Mouse (Mus musculus) CH12.LX (cell line): ENCODE results near the gene Pkdrej.
"Not testable (repeated sequence)": the region's sequence is repeated elsewhere in the genome, so short reads cannot be mapped to it uniquely, and the experiment has no call there.

Source experiments
- CTCF ChIP-seq, 2 experiments: IDR thresholded peaks in 1 of 2; conservative IDR thresholded peaks in 1 of 2; 2 replicates each; pipeline ENCODE4 v1.5.1; 2011 to 2012; ENCODE audit warnings: low read depth in 2 of 2, low read length in 2 of 2, improper control_type of control experiment in 1 of 2, inconsistent platforms in 1 of 2, mild to moderate bottlenecking in 1 of 2, moderate library complexity in 1 of 2
- E2F4 ChIP-seq: IDR thresholded peaks from 2 replicates; pipeline ENCODE4 v1.6.1; 2011; ENCODE audit warnings: low read depth, low read length, improper control_type of control experiment; ENCODE audit not compliant: insufficient replicate concordance
- EP300 ChIP-seq: IDR thresholded peaks from 2 replicates; pipeline ENCODE4 v1.6.1; 2011; ENCODE audit warnings: low read length, improper control_type of control experiment
- ETS1 ChIP-seq: conservative IDR thresholded peaks from 2 replicates; pipeline ENCODE4 v1.6.1; 2012; ENCODE audit warnings: low read depth, mild to moderate bottlenecking, inconsistent platforms, low read length, improper control_type of control experiment, moderate library complexity
- GABPA ChIP-seq: IDR thresholded peaks from 2 replicates; pipeline ENCODE4 v1.6.1; 2012; ENCODE audit warnings: low read depth, low read length, improper control_type of control experiment, inconsistent platforms; ENCODE audit not compliant: insufficient replicate concordance
- HCFC1 ChIP-seq: IDR thresholded peaks from 2 replicates; pipeline ENCODE4 v1.6.1; 2012; ENCODE audit warnings: low read depth, mild to moderate bottlenecking, inconsistent platforms, low read length, improper control_type of control experiment
- MAFK ChIP-seq: IDR thresholded peaks from 2 replicates; pipeline ENCODE4 v1.6.1; 2011; ENCODE audit warnings: low read length, improper control_type of control experiment; ENCODE audit not compliant: insufficient replicate concordance
- MAX ChIP-seq: IDR thresholded peaks from 2 replicates; pipeline ENCODE4 v1.6.1; 2011; ENCODE audit warnings: low read length, improper control_type of control experiment
- MYC ChIP-seq: IDR thresholded peaks from 2 replicates; pipeline ENCODE4 v1.6.1; 2011; ENCODE audit warnings: low read depth, mild to moderate bottlenecking, improper control_type of control experiment, low read length
- NRF1 ChIP-seq: IDR thresholded peaks from 2 replicates; pipeline ENCODE4 v1.6.1; 2014; ENCODE audit warnings: low read depth, mild to moderate bottlenecking, inconsistent platforms, low read length, improper control_type of control experiment, moderate library complexity
- POLR2A ChIP-seq: IDR thresholded peaks from 2 replicates; pipeline ENCODE4 v1.6.1; 2011; ENCODE audit warnings: low read depth, mild to moderate bottlenecking, improper control_type of control experiment, low read length
- TCF12 ChIP-seq: IDR thresholded peaks from 2 replicates; pipeline ENCODE4 v1.6.1; 2014; ENCODE audit warnings: low read depth, mild to moderate bottlenecking, inconsistent platforms, low read length, improper control_type of control experiment
- UBTF ChIP-seq: IDR thresholded peaks from 2 replicates; pipeline ENCODE4 v1.6.1; 2012; ENCODE audit warnings: low read depth, mild to moderate bottlenecking, inconsistent platforms, low read length, improper control_type of control experiment, moderate library complexity
- USF2 ChIP-seq: conservative IDR thresholded peaks from 2 replicates; pipeline ENCODE4 v1.6.1; 2011; ENCODE audit warnings: low read depth, low read length, improper control_type of control experiment

DNA sequence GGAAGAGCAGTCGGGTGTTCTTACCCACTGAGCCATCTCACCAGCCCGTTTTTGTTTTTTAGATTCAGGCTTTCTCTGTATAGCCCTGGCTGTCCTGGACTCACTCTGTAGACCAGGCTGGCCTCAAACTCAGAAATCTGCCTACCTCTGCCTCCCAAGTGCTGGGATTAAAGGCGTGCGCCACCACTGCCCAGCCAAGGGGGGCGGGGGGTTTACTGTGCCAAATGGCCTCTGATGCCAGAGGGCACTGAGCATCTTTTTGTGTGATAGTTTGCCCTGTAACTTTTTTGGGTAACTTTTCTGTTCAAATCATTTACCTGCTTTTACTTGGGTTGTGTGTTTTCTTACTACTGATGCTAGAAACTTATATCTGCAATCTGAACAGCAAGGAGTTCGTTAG lies 42.6 kb downstream of the Pkdrej start:
- not testable (repeated sequence) for TF ChIP-seq CTCF (conservative IDR thresholded peaks at IDR 0.05 in 1 of 2, IDR thresholded peaks at IDR 0.05 in 1 of 2; ENCODE audit: low read depth in 2 of 2, low read length in 2 of 2); MAFK; POLR2A; EP300; MYC; HCFC1; TCF12; GABPA; USF2; ETS1; E2F4; NRF1; MAX; UBTF
